Mouse (Mus musculus): ENCODE results near the gene Gm5475. TPM values are rescaled to one million over a fixed set of nuclear protein-coding genes. Genes with fewer than 3 reads are reported as not detected.

Gene Gm5475
- total and polyA plus RNA-seq, 3 experiments, result not detected

- Histone ChIP-seq H3K9me3 (replicated peaks; ENCODE audit: low read length) (no peaks in the 10 kb centered on the region), H3K79me2 (replicated peaks; ENCODE audit: control insufficient read depth, extremely low read depth, insufficient read depth, poor library complexity, severe bottlenecking) (no peaks in the 10 kb centered on the region), H3K4me1 (ENCODE audit: control insufficient read depth in 1 of 2, insufficient read depth in 2 of 2) (no peaks in the 10 kb centered on the region), H3K9ac (ENCODE audit: insufficient read depth, low read depth) (no peak overlapping the region), H3K4me3 (replicated peaks in 1 of 3; ENCODE audit: low read depth in 2 of 3, low read length in 2 of 3, poor library complexity in 1 of 3) (no peak overlapping the region), H3K4me2 (ENCODE audit: insufficient read depth, low read depth, poor library complexity, severe bottlenecking) (no peak overlapping the region), H3K27me3 (replicated peaks) (no peaks in the 10 kb centered on the region), H3K36me3 (replicated peaks in 1 of 2; ENCODE audit: control insufficient read depth in 1 of 2, insufficient read depth in 1 of 2, low read length in 1 of 2) (peaks cover 50 to 95% of the 10 kb centered on the region in 2 experiments), H3K27ac (ENCODE audit: insufficient read depth, low read depth) (no peak overlapping the region)
- dilution Hi-C loops (cut with MboI; ENCODE audit: extremely low pct_ligation_motif_present, extremely low pct_unique_long_range_greater_than_20kb, low sequenced_read_pairs), result no loop called here
- in situ Hi-C loops (cut with MboI; ENCODE audit: low pct_ligation_motif_present, low pct_unique_long_range_greater_than_20kb, low sequenced_read_pairs), result no loop called here
- no peak for DNase-seq (ENCODE audit: extremely low read depth)
- no peak for TF ChIP-seq MAX (IDR thresholded peaks at IDR 0.05; ENCODE audit: low read length)
- no peak for TF ChIP-seq PAX5 (IDR thresholded peaks at IDR 0.05; ENCODE audit: low read length)
- no peak for TF ChIP-seq SMC3 (IDR thresholded peaks at IDR 0.05; ENCODE audit: low read depth, low read length)
- no peak for TF ChIP-seq USF2 (conservative IDR thresholded peaks at IDR 0.05; ENCODE audit: low read depth, low read length)
- no peak for TF ChIP-seq EP300 (IDR thresholded peaks at IDR 0.05; ENCODE audit: low read length)
- TF ChIP-seq CTCF (conservative IDR thresholded peaks at IDR 0.05 in 1 of 2, IDR thresholded peaks at IDR 0.05 in 1 of 2; ENCODE audit: low read depth in 2 of 2, low read length in 2 of 2), result no peak
- TF ChIP-seq ZC3H11A (IDR thresholded peaks at IDR 0.05; ENCODE audit: low read depth, low read length), result no peak
- no peak for TF ChIP-seq BHLHE40 (IDR thresholded peaks at IDR 0.05; ENCODE audit: low read depth, low read length)
- no peak for TF ChIP-seq MXI1 (IDR thresholded peaks at IDR 0.05; ENCODE audit: low read depth, low read length)
- no peak for TF ChIP-seq MYC (IDR thresholded peaks at IDR 0.05; ENCODE audit: low read depth, low read length)
- no peak for TF ChIP-seq JUND (conservative IDR thresholded peaks at IDR 0.05; ENCODE audit: low read depth, low read length)
- TF ChIP-seq E2F4 (IDR thresholded peaks at IDR 0.05; ENCODE audit: insufficient replicate concordance, low read depth, low read length), result no peak
Observed at GRCm38 (mm10) chr15:100401811-100402210, 20.1 kb upstream of the Gm5475 start.

GRCm38 (mm10) chr15:100402347-100402746, 19.6 kb upstream of the Gm5475 start:
- no peaks in the 10 kb centered on the region for H3K9me3 ChIP-seq (replicated peaks; ENCODE audit: low read length)
- peaks cover 48 to 92% of the 10 kb centered on the region in 2 experiments for H3K36me3 ChIP-seq (replicated peaks in 1 of 2; ENCODE audit: control insufficient read depth in 1 of 2, insufficient read depth in 1 of 2, low read length in 1 of 2)
- DNase-seq (ENCODE audit: extremely low read depth), result no peak
- in situ Hi-C loops (cut with MboI; ENCODE audit: low pct_ligation_motif_present, low pct_unique_long_range_greater_than_20kb, low sequenced_read_pairs), result no loop called here
- no peak overlapping the region for H3K4me3 ChIP-seq (replicated peaks in 1 of 3; ENCODE audit: low read depth in 2 of 3, low read length in 2 of 3, poor library complexity in 1 of 3)
- no peaks in the 10 kb centered on the region for H3K4me1 ChIP-seq (ENCODE audit: control insufficient read depth in 1 of 2, insufficient read depth in 2 of 2)
- no peaks in the 10 kb centered on the region for H3K27me3 ChIP-seq (replicated peaks)
- no peak overlapping the region for H3K9ac ChIP-seq (ENCODE audit: insufficient read depth, low read depth)
- H3K4me2 ChIP-seq (ENCODE audit: insufficient read depth, low read depth, poor library complexity, severe bottlenecking), result no peak overlapping the region
- no peaks in the 10 kb centered on the region for H3K79me2 ChIP-seq (replicated peaks; ENCODE audit: control insufficient read depth, extremely low read depth, insufficient read depth, poor library complexity, severe bottlenecking)
- no peak overlapping the region for H3K27ac ChIP-seq (ENCODE audit: insufficient read depth, low read depth)
- dilution Hi-C loops (cut with MboI; ENCODE audit: extremely low pct_ligation_motif_present, extremely low pct_unique_long_range_greater_than_20kb, low sequenced_read_pairs), result no loop called here
- TF ChIP-seq BHLHE40 (IDR thresholded peaks at IDR 0.05; ENCODE audit: low read depth, low read length) (no peak), POLR2AphosphoS2 (IDR thresholded peaks at IDR 0.05; ENCODE audit: low read depth, low read length) (no peak), NELFE (IDR thresholded peaks at IDR 0.05; ENCODE audit: low read depth, low read length) (no peak), ZMIZ1 (IDR thresholded peaks at IDR 0.05; ENCODE audit: low read depth, low read length) (no peak), POLR2A (IDR thresholded peaks at IDR 0.05; ENCODE audit: low read depth, low read length) (no peak), MEF2A (IDR thresholded peaks at IDR 0.05; ENCODE audit: borderline replicate concordance, low read depth, low read length) (no peak), JUND (conservative IDR thresholded peaks at IDR 0.05; ENCODE audit: low read depth, low read length) (no peak), TCF12 (IDR thresholded peaks at IDR 0.05; ENCODE audit: low read depth, low read length) (no peak), ELF1 (IDR thresholded peaks at IDR 0.05; ENCODE audit: low read depth, low read length) (no peak), USF2 (conservative IDR thresholded peaks at IDR 0.05; ENCODE audit: low read depth, low read length) (no peak), MAFK (IDR thresholded peaks at IDR 0.05; ENCODE audit: insufficient replicate concordance, low read length) (no peak), EP300 (IDR thresholded peaks at IDR 0.05; ENCODE audit: low read length) (no peak), ETS1 (conservative IDR thresholded peaks at IDR 0.05; ENCODE audit: low read depth, low read length) (no peak), ZKSCAN1 (IDR thresholded peaks at IDR 0.05; ENCODE audit: borderline replicate concordance, low read depth, low read length) (no peak), NRF1 (IDR thresholded peaks at IDR 0.05; ENCODE audit: low read depth, low read length) (no peak), ZNF384 (IDR thresholded peaks at IDR 0.05; ENCODE audit: low read depth, low read length) (no peak), MXI1 (IDR thresholded peaks at IDR 0.05; ENCODE audit: low read depth, low read length) (no peak), E2F4 (IDR thresholded peaks at IDR 0.05; ENCODE audit: insufficient replicate concordance, low read depth, low read length) (no peak), RCOR1 (conservative IDR thresholded peaks at IDR 0.05; ENCODE audit: low read depth, low read length) (no peak), ZC3H11A (IDR thresholded peaks at IDR 0.05; ENCODE audit: low read depth, low read length) (no peak)
